Mouse (Mus musculus) right cerebral cortex, postnatal 10 days (tissue): ENCODE measurements around the gene Gsta1.
"Not testable (repeated sequence)": the region's sequence is repeated elsewhere in the genome, so short reads cannot be mapped to it uniquely, and the experiment has no call there.

ENCODE experiments used
- DNase-seq, 2 experiments: peaks; one replicate each; pipeline ENCODE4 v3.0.0; 2021; ENCODE audit warnings: low spot score in 2 of 2

The Gsta1 gene

DNA sequence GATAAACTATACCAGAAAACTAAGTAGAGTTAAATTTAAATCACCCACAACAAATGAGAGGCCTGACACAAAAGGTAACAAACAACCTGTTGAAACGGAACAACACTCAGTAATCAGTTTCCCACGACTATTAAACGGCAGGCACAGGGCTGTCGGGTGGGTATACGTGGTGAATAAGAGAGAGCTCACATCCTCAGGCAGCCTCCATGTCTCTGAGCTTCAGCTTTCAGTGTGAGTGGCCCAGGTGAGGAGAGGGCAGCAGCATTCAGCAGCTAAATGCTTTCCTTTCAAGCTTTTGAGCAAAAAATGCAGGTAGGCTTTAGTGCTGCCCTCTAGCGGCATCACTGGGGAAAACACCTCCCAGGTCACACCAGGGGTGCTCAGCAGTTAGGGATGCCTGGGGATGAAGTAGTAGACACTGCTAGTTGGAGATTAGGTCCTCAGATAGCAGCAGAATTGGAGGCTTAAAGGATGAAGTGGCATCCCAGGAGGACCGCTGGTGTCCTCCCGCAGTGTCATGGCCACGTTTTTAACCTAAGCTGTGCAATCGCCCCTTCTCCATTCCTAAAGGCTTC lies 2.8 kb downstream of the Gsta1 start:
- not testable (repeated sequence) for DNase-seq

DNA sequence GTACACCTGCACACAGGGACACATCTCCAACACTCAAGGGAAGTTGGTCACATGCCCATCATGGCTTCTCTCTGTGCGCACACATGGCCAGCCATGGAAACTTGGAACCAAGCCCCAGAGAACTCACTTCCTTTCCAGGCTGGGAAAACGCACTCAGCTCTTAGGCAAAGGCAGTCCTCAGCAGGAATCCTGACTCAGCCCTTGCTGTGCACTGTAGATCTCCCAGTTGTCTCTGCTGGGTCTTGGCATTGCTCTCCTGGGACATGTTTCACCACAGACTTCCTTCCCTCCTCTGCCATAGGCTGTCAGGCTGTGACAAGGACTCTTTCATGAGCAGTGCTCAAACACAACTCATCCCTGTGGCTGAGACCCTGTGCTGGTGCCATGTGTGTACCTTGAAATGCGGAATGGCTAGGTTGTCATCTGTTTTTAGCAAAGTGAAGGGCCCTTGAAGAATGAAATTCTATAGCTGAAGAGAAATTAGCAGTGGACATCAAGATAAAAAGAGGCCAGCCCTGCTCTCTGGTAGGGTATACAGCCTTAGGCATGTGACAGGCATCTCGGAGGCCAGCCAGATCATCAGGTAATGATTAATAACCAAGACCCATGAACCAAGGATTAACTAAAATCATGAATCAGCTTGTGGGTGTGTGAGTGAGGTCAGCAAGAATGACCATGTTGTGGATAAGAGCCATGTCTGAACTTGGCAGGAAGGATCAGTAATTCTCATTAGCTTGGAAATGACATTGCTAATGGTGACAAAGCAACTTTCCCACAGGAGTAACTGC lies 25.4 kb downstream of the Gsta1 start:
- DNase-seq: not testable (repeated sequence)

DNA sequence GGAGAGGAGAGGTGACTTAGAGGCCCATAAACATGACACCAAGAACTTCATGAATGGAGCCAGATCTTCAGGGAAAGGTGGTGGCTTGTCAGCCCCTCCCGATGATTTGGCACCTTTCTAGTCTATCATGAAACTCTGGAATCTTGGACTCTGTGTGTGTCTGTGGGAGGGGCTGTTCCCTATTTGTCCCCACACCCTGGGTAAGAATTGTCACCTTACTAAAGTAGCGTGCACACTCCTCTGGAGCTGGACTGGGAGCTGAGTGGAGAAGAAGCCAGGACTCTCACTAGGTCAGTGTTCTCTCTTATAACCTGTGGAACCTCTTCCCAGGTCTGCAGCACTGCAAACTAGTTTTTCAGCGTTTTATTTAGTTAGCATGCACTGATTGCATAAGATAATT lies 26.5 kb downstream of the Gsta1 start, which contains the start of gene Gm3776:
TSS of gene Gm3776 (plus strand) at position 216 of the 400 bp plus-strand sequence.
- not testable (repeated sequence) for DNase-seq

DNA sequence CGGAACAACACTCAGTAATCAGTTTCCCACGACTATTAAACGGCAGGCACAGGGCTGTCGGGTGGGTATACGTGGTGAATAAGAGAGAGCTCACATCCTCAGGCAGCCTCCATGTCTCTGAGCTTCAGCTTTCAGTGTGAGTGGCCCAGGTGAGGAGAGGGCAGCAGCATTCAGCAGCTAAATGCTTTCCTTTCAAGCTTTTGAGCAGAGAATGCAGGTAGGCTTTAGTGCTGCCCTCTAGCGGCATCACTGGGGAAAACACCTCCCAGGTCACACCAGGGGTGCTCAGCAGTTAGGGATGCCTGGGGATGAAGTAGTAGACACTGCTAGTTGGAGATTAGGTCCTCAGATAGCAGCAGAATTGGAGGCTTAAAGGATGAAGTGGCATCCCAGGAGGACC lies 29.2 kb downstream of the Gsta1 start:
- DNase-seq: peak in 1 of 2 experiments; percentile 32

DNA sequence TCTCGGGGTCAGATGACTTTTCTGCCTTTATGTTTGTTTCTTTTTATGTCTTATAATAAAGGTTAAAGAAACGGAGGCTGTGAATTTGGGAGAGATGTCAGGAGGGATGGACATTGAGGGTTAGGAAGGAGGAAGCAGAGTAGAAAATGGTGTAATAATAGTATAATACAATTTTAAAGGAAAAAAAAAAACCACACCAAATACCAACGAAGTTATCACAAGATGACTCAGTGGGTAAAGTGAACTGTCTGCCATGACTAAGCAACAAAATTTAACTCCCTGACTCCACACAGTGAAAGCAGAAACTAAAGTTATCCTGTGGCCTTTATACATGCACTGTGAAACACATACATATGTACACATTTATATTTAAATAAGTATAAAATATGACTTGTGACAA lies 40.5 kb downstream of the Gsta1 start:
- DNase-seq: not testable (repeated sequence)

DNA sequence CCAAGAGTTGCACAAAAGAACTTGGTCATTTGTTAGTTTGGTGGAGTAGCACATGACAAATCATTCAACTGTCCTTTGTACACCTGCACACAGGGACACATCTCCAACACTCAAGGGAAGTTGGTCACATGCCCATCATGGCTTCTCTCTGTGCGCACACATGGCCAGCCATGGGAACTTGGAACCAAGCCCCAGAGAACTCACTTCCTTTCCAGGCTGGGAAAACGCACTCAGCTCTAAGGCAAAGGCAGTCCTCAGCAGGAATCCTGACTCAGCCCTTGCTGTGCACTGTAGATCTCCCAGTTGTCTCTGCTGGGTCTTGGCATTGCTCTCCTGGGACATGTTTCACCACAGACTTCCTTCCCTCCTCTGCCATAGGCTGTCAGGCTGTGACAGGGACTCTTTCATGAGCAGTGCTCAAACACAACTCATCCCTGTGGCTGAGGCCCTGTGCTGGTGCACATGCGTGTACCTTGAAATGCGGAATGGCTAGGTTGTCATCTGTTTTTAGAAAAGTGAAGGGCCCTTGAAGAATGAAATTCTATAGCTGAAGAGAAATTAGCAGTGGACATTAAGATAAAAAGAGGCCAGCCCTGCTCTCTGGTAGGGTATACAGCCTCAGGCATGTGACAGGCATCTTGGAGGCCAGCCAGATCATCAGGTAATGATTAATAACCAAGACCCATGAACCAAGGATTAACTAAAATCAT lies 51.7 kb downstream of the Gsta1 start:
- DNase-seq: not testable (repeated sequence)

DNA sequence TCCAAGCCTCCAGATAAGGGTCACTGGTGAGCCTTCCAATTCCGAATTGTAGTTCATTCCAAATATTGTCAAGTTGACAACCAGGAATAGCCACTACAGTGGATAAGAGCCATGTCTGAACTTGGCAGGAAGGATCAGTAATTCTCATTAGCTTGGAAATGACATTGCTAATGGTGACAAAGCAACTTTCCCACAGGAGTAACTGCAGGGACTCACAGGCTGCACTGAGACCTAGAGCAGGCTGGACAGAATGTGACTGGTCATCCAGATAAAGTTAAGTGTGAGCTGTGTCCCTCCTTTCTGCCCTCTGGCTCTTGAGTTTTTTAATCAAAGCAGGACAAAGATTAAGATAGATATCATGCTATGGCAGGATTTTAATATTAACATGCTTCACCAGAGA lies 58.6 kb downstream of the Gsta1 start:
- not testable (repeated sequence) for DNase-seq

DNA sequence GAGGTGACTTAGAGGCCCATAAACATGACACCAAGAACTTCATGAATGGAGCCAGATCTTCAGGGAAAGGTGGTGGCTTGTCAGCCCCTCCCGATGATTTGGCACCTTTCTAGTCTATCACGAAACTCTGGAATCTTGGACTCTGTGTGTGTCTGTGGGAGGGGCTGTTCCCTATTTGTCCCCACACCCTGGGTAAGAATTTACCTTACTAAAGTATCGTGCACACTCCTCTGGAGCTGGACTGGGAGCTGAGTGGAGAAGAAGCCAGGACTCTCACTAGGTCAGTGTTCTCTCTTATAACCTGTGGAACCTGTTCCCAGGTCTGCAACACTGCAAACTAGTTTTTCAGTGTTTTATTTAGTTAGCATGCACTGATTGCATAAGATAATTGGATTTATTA lies 59.3 kb downstream of the Gsta1 start, which contains the start of gene Gm10639:
TSS of gene Gm10639 (plus strand) at position 201 of the 400 bp plus-strand sequence.
- not testable (repeated sequence) for DNase-seq
